Mouse (Mus musculus): Measurements from ENCODE around the gene Crebl2. TPM values are rescaled to one million over a fixed set of nuclear protein-coding genes. Genes with fewer than 3 reads are reported as not detected.

Gene Crebl2
- polyA plus RNA-seq, 1 experiment, result 4.2 TPM

DNA sequence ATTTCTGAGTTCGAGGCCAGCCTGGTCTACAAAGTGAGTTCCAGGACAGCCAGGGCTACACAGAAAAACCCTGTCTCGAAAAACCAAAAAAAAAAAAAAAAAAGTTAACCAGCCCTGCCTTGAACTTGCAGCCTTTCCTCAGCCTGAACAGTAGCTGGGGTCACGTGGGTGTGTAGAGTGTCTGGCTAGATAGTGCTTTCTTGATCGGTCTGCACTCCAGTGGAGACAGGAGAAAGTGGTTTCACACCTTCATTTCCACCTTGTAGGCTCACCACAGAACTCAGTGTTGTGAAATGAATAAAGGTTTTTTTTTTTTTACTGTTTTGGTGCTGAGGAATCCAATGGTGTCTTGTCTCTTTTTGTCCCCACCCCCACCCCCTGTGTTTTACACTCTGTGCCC is 73.4 kb downstream of the Crebl2 start:
- TF ChIP-seq CTCF (IDR thresholded peaks at IDR 0.05; ENCODE audit: extremely low read depth, insufficient read length, insufficient replicate concordance, low read depth, low read length) (no peak), POLR2A (IDR thresholded peaks at IDR 0.05; ENCODE audit: low read depth, low read length) (no peak)
- WGBS, result 82% methylated on average over 4 of the region's 4 CpGs
- Histone ChIP-seq H3K36me3 (ENCODE audit: control insufficient read depth, insufficient read depth, low read length) (no peaks in the 10 kb centered on the region), H3K27ac (ENCODE audit: insufficient read depth, low read depth, low read length) (no peak overlapping the region), H3K4me3 (ENCODE audit: low read depth, low read length) (no peak overlapping the region), H3K27me3 (ENCODE audit: control insufficient read depth, insufficient read depth, low read length) (no peaks in the 10 kb centered on the region), H3K4me1 (ENCODE audit: control insufficient read depth, insufficient read depth, insufficient read length, low read length) (peaks cover 3% of the 10 kb centered on the region; the same call in 1 of the 2 replicates)

DNA sequence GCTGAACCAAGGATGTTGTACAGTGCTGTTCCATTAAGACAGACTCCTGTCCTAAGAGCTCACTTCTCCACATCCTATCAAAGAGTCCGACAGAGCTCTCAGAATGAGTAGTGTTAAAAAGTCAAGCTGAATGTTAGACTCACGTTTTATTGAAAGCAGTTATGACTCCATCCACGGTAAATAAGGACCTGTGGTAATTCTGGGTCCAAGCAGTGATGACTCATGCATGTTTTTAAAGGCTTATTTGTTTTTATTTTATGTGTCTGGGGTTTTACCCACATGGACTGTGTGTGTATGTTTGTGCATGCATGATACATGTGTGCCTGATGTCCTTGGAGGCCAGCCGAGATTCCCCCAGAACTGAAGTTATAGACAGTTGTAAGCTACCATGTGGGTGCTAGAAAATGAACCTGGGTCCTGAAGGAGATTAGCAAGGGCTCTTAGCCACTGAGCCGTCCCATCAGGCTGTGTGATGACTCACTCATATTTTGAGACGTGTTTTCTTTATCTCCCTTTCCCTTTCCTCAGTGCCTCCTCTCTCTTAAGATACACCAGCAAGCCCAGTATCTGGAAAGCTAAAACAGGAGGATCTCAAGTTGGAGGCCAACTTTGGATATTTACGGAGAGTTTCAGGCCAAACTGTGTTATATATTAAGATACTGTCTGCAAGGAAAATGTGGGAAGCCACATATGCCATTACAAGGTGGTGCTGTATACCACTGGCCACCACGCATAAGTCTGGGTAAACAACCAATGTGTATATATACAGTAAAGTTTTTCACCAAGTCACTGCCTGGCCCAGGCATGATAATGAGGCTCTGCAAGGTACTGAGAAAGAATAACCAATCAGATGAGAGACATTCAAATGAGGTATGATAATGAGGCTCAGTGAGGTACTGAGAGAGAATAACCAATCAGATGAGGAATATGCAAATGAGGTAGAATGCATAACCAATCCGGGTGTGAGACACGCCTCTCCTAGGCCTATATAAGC is 74.2 kb downstream of the Crebl2 start:
- Histone ChIP-seq H3K27me3 (ENCODE audit: control insufficient read depth, insufficient read depth, low read length) (no peaks in the 10 kb centered on the region), H3K4me1 (ENCODE audit: control insufficient read depth, insufficient read depth, insufficient read length, low read length) (peaks cover 3% of the 10 kb centered on the region; the same call in 1 of the 2 replicates), H3K27ac (ENCODE audit: insufficient read depth, low read depth, low read length) (no peak overlapping the region), H3K4me3 (ENCODE audit: low read depth, low read length) (no peak overlapping the region), H3K36me3 (ENCODE audit: control insufficient read depth, insufficient read depth, low read length) (no peaks in the 10 kb centered on the region)
- 84% methylated on average over 10 of the region's 10 CpGs for WGBS
- TF ChIP-seq CTCF (IDR thresholded peaks at IDR 0.05; ENCODE audit: extremely low read depth, insufficient read length, insufficient replicate concordance, low read depth, low read length) (no peak), POLR2A (IDR thresholded peaks at IDR 0.05; ENCODE audit: low read depth, low read length) (no peak)

DNA sequence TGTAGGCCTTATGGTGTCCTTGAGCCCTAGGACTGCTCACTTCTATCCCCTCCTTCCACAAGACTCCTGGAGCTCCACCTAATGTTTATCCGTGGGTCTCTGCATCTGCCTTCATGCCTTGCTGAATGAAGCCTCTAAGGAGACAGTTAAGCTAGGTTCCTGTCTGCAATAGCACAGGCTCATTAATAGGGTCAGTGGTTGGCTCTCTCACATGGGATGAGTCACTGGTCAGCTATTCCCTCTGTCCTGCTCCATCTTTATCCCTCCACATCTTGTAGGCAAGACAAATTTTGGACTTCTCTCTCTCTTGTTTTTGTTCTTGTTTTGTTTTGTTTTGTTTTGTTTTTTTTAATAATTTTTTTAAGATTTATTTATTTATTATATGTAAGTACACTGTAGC is 75.9 kb downstream of the Crebl2 start:
- Histone ChIP-seq H3K27me3 (ENCODE audit: control insufficient read depth, insufficient read depth, low read length) (no peaks in the 10 kb centered on the region), H3K4me3 (ENCODE audit: low read depth, low read length) (no peak overlapping the region), H3K36me3 (ENCODE audit: control insufficient read depth, insufficient read depth, low read length) (no peaks in the 10 kb centered on the region), H3K27ac (ENCODE audit: insufficient read depth, low read depth, low read length) (no peak overlapping the region), H3K4me1 (ENCODE audit: control insufficient read depth, insufficient read depth, insufficient read length, low read length) (no peaks in the 10 kb centered on the region)
- WGBS, result 96% methylated on average over 1 of the region's 1 CpGs
- no peak for TF ChIP-seq CTCF (IDR thresholded peaks at IDR 0.05; ENCODE audit: extremely low read depth, insufficient read length, insufficient replicate concordance, low read depth, low read length)
- no peak for TF ChIP-seq POLR2A (IDR thresholded peaks at IDR 0.05; ENCODE audit: low read depth, low read length)

Other genes starting within 250 kb of the Crebl2 start
- 6.9 and 7.7 TPM in 2 replicates for gene Mansc1, start 197.7 kb upstream of the Crebl2 start, polyA plus RNA-seq (2012; rRNA removed)
- gene Borcs5, start 190.6 kb upstream of the Crebl2 start, polyA plus RNA-seq (2012; rRNA removed), result 7.8 and 12.5 TPM in 2 replicates
- gene Dusp16, start 37.5 kb upstream of the Crebl2 start, polyA plus RNA-seq (2012; rRNA removed), result 9.5 and 26.1 TPM in 2 replicates
- 1.8 and 6.7 TPM in 2 replicates for gene Gpr19, start 68.4 kb downstream of the Crebl2 start, polyA plus RNA-seq (2012; rRNA removed)
- gene Cdkn1b, start 90.2 kb downstream of the Crebl2 start, polyA plus RNA-seq (2012; rRNA removed), result 5.8 and 16.3 TPM in 2 replicates
- 0.43 and 0.63 TPM in 2 replicates for gene Apold1, start 151.6 kb downstream of the Crebl2 start, polyA plus RNA-seq (2012; rRNA removed)
- gene Ddx47, start 181.5 kb downstream of the Crebl2 start, polyA plus RNA-seq (2012; rRNA removed), result 9.5 and 20.2 TPM in 2 replicates
- gene Gprc5a, start 235.5 kb downstream of the Crebl2 start, polyA plus RNA-seq (2012; rRNA removed), result 17.4 and 73.7 TPM in 2 replicates